Mouse (Mus musculus): ENCODE data around the gene Pcsk5.
"Not testable (repeated sequence)": the region's sequence is repeated elsewhere in the genome, so short reads cannot be mapped to it uniquely, and the experiment has no call there.

The Pcsk5 gene

GRCm38 (mm10) chr19:17479471-17479870 lies 358.0 kb downstream of the Pcsk5 start:
- DNase-seq (ENCODE audit: extremely low spot score): no peak

- DNase-seq (ENCODE audit: extremely low spot score): no peak
These were observed 361.4 kb downstream of the Pcsk5 start for GRCm38 (mm10) chr19:17476021-17476420.

- not testable (repeated sequence) for DNase-seq (ENCODE audit: extremely low spot score)
These were observed 364.3 kb downstream of the Pcsk5 start for GRCm38 (mm10) chr19:17473138-17473537.

- DNase-seq (ENCODE audit: extremely low spot score): no peak
These were observed 365.6 kb downstream of the Pcsk5 start for GRCm38 (mm10) chr19:17471861-17472260.

GRCm38 (mm10) chr19:17471196-17471595 lies 366.2 kb downstream of the Pcsk5 start:
- peak; percentile 22 for DNase-seq (ENCODE audit: extremely low spot score)

GRCm38 (mm10) chr19:17467556-17468211 lies 369.7 kb downstream of the Pcsk5 start:
- DNase-seq (ENCODE audit: extremely low spot score): peak; percentile 37

- DNase-seq (ENCODE audit: extremely low spot score): no peak
These were observed 385.4 kb downstream of the Pcsk5 start for GRCm38 (mm10) chr19:17452001-17452400.

GRCm38 (mm10) chr19:17443581-17443980 lies 393.9 kb downstream of the Pcsk5 start:
- no peak for DNase-seq (ENCODE audit: extremely low spot score)

- DNase-seq (ENCODE audit: extremely low spot score): no peak
These were observed 397.8 kb downstream of the Pcsk5 start for GRCm38 (mm10) chr19:17439476-17440189.

- no peak for DNase-seq (ENCODE audit: extremely low spot score)
These were observed 400.8 kb downstream of the Pcsk5 start for GRCm38 (mm10) chr19:17436651-17437050.

- DNase-seq (ENCODE audit: extremely low spot score): no peak
These were observed 408.9 kb downstream of the Pcsk5 start for GRCm38 (mm10) chr19:17428561-17428914.

GRCm38 (mm10) chr19:17427824-17428560 lies 409.4 kb downstream of the Pcsk5 start:
- no peak for DNase-seq (ENCODE audit: extremely low spot score)

- DNase-seq (ENCODE audit: extremely low spot score): no peak
These were observed 414.1 kb downstream of the Pcsk5 start for GRCm38 (mm10) chr19:17423306-17423705.

- no peak for DNase-seq (ENCODE audit: extremely low spot score)
These were observed 419.6 kb downstream of the Pcsk5 start for GRCm38 (mm10) chr19:17417855-17418254.

GRCm38 (mm10) chr19:17412915-17413459 lies 424.4 kb downstream of the Pcsk5 start:
- DNase-seq (ENCODE audit: extremely low spot score): peak; percentile 8

GRCm38 (mm10) chr19:17410465-17411065 lies 426.9 kb downstream of the Pcsk5 start:
- DNase-seq (ENCODE audit: extremely low spot score): no peak

- no peak for DNase-seq (ENCODE audit: extremely low spot score)
These were observed 428.1 kb downstream of the Pcsk5 start for GRCm38 (mm10) chr19:17409351-17409750.

- no peak for DNase-seq (ENCODE audit: extremely low spot score)
These were observed 428.8 kb downstream of the Pcsk5 start for GRCm38 (mm10) chr19:17408591-17408990.

- no peak for DNase-seq (ENCODE audit: extremely low spot score)
These were observed 430.6 kb downstream of the Pcsk5 start for GRCm38 (mm10) chr19:17406823-17407222.

- no peak for DNase-seq (ENCODE audit: extremely low spot score)
These were observed 434.3 kb downstream of the Pcsk5 start for GRCm38 (mm10) chr19:17403175-17403574.

GRCm38 (mm10) chr19:17400571-17400970 lies 436.9 kb downstream of the Pcsk5 start:
- no peak for DNase-seq (ENCODE audit: extremely low spot score)

- DNase-seq (ENCODE audit: extremely low spot score): no peak
These were observed 437.5 kb downstream of the Pcsk5 start for GRCm38 (mm10) chr19:17399965-17400364.

All from embryo, embryonic 9.5 days (tissue).